Mouse (Mus musculus) forebrain, embryonic 14.5 days (tissue): ENCODE data around the gene Pisd. TPM values are rescaled to one million over a fixed set of nuclear protein-coding genes. Genes with fewer than 3 reads are reported as not detected.

ENCODE experiments used
- ATAC-seq: fragments of 200-750 bp; cut with Nextera tagmentation; 2 replicates; pipeline ENCODE4 v1.8.0; 2017; ENCODE audit warnings: mild to moderate bottlenecking, moderate library complexity
- DNase-seq: peaks from one replicate; pipeline ENCODE4 v3.0.0-alpha.2; 2015; ENCODE audit warnings: low spot score
- H3K27ac ChIP-seq: fragments of 300-500 bp; sonication (generic); 2 replicates; pipeline ENCODE4 v1.5.1; 2014; ENCODE audit warnings: low read depth, mild to moderate bottlenecking, control low read depth, low read length, moderate library complexity
- H3K27me3 ChIP-seq: fragments of 300-500 bp; sonication (generic); replicated peaks from 2 replicates; pipeline ENCODE4 v1.6.1; 2014; ENCODE audit warnings: low read length, control low read depth, mixed read lengths; ENCODE audit not compliant: control insufficient read depth, insufficient read depth
- H3K36me3 ChIP-seq: fragments of 300-500 bp; sonication (generic); 2 replicates; pipeline ENCODE4 v1.6.1; 2014; ENCODE audit warnings: low read length, control low read depth; ENCODE audit not compliant: control insufficient read depth, insufficient read depth
- H3K4me1 ChIP-seq: fragments of 300-500 bp; sonication (generic); 2 replicates; pipeline ENCODE4 v1.6.1; 2014; ENCODE audit warnings: antibody characterized with exemption, low read length, control low read depth; ENCODE audit not compliant: control insufficient read depth, insufficient read depth
- H3K4me2 ChIP-seq: fragments of 300-500 bp; sonication (generic); 2 replicates; pipeline ENCODE4 v1.6.1; 2014; ENCODE audit warnings: mild to moderate bottlenecking, control low read depth, low read length
- H3K4me3 ChIP-seq: fragments of 300-500 bp; sonication (generic); 2 replicates; pipeline ENCODE4 v1.5.1; 2014; ENCODE audit warnings: low read depth, low read length, control low read depth
- H3K9ac ChIP-seq: fragments of 300-500 bp; sonication (generic); 2 replicates; pipeline ENCODE4 v1.6.1; 2014; ENCODE audit warnings: mild to moderate bottlenecking, low read length, control low read depth, moderate library complexity
- H3K9me3 ChIP-seq: fragments of 300-500 bp; sonication (generic); replicated peaks from 2 replicates; pipeline ENCODE4 v1.6.1; 2016; ENCODE audit warnings: low read length, control low read depth, mixed read lengths; ENCODE audit not compliant: control insufficient read depth
- WGBS: fragments of 180-500 bp; shearing (Covaris S2); extraction: QIAGEN DNeasy Blood & Tissue Kit; methylation state at CpG from one replicate; pipeline ENCODE4 v1.1.7; 2014; 5-methylcytosine and 5-hydroxymethylcytosine counted together
- polyA plus RNA-seq: library from polyadenylated mRNA; unstranded; fragments of >200 nt; fragmentation: Nextera tagmentation; extraction: Ambion mirVana; gene quantifications from 2 replicates; pipeline ENCODE4 v1.2.1, GENCODE M21; 2014

Gene Pisd
- polyA plus RNA-seq, 1 experiment from 2014 or later: 97.5 TPM

DNA sequence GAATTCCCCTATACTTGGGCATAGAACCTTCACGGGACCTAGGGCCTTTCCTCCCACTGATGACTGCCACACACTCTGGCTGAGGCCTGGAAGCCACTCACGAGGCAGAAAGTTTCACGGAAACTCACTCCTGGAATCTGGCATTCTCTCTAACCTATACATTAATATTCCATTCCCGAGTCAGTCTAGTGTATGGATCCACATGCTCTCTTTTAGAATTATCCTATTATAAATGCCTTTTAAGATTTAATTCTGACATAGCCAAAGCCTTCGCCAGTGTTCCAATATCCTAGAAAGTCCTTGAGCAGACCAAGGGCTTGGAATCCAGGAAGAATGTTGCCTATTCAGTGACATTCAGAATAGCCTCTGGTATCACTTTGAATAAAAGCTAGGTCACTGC, 74.0 kb downstream of the Pisd start:
- H3K27ac ChIP-seq: no peak overlapping the region
- no peaks in the 10 kb centered on the region for H3K9me3 ChIP-seq
- no peak for DNase-seq
- no peaks in the 10 kb centered on the region for H3K4me1 ChIP-seq
- WGBS: 69% methylated on average over 5 of the region's 5 CpGs
- H3K27me3 ChIP-seq: no peaks in the 10 kb centered on the region
- no peak for ATAC-seq
- no peak overlapping the region for H3K9ac ChIP-seq
- no peak overlapping the region for H3K4me2 ChIP-seq
- no peaks in the 10 kb centered on the region for H3K36me3 ChIP-seq
- H3K4me3 ChIP-seq: no peak overlapping the region

DNA sequence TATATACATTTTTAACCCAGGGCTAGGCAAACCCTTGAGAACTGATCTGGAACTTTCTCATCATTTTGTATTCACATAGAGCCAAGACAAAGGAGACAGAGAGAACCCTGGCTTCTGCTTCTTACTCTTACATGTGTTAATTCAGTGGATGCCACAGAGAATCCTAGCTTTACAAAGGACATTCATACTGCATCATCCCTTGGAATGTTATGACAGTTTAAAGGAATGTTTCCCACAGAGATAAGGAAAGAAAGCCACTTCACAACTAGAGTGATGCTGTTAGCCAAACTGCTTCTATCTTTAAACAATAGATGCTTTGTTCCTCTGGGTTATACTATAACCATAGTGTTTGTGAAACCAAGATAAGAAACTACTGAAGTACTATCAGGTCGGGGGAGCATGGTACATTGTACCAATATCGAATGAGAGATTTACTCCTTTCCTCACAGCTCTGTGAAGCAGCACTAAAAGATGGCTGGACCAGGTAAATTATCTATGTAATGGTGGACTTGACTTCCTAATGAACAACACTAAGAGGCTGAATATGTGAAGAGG, 79.1 kb downstream of the Pisd start:
- H3K27me3 ChIP-seq: no peaks in the 10 kb centered on the region
- DNase-seq: no peak
- no peak overlapping the region for H3K4me3 ChIP-seq
- H3K9ac ChIP-seq: no peak overlapping the region
- H3K27ac ChIP-seq: no peak overlapping the region
- no peaks in the 10 kb centered on the region for H3K4me1 ChIP-seq
- no peak for ATAC-seq
- WGBS: 86% methylated on average over 2 of the region's 2 CpGs
- H3K4me2 ChIP-seq: no peak overlapping the region
- no peaks in the 10 kb centered on the region for H3K36me3 ChIP-seq
- H3K9me3 ChIP-seq: no peaks in the 10 kb centered on the region

DNA sequence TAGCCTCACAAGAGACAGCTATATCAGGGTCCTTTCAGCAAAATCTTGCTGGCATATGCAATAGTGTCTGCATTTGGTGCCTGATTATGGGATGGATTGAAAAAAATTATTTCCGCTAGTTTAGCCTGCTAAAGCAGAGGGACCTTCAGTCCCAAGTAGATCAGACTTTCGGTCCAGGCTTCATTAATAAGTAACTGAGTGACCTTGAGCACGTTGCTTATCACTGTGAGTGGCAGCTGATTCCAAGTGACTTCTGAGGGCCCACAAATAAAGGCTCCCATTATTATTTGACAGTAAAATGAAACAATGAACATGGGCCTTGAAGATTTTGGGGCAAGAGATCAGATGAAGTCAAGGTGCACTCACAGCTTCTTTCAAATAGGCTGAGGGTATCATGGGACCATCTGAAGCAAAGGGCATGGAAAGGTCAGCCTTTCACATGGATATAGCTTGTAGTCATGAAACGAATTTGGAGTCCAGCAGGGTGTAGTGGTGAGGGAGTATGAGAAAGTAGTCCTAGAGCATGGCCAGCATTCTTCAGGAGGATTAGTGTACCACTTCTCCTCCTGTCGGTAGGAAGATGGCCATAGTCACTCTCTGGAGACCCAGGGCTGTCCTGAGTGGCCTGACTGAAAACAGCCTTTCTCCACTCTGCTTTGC, 88.1 kb downstream of the Pisd start:
- WGBS: 79% methylated on average over 5 of the region's 5 CpGs
- DNase-seq: no peak
- no peaks in the 10 kb centered on the region for H3K4me1 ChIP-seq
- H3K27ac ChIP-seq: no peak overlapping the region
- no peak for ATAC-seq
- no peak overlapping the region for H3K4me3 ChIP-seq
- no peaks in the 10 kb centered on the region for H3K27me3 ChIP-seq
- no peak overlapping the region for H3K4me2 ChIP-seq
- no peaks in the 10 kb centered on the region for H3K9me3 ChIP-seq
- H3K9ac ChIP-seq: no peak overlapping the region
- H3K36me3 ChIP-seq: no peaks in the 10 kb centered on the region

DNA sequence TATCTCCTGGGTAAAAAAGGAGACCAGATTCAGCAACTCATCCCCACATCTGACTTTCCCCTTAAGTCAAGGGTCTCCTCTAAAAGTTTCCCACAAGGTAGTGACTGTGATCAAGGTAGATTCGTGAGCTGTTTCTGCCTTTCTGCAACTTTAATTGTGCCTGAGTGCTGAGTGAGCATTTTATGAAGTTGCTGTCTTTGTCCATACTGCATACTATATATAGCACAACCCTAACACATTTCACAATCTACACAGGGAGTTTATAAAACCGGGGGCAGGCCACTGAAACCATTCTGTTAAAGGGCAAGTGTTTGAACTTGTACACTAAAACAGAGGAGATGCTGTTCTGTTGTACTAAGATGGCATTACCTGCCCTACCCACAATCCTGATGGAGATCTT, 92.0 kb downstream of the Pisd start:
- Histone ChIP-seq H3K4me3 (no peak overlapping the region), H3K4me2 (no peak overlapping the region), H3K27ac (no peak overlapping the region), H3K4me1 (no peaks in the 10 kb centered on the region), H3K36me3 (no peaks in the 10 kb centered on the region), H3K27me3 (no peaks in the 10 kb centered on the region), H3K9me3 (no peaks in the 10 kb centered on the region), H3K9ac (no peak overlapping the region)
- 54% methylated on average over 2 of the region's 2 CpGs for WGBS
- ATAC-seq (no peak), DNase-seq (no peak)

Other genes starting within 250 kb of the Pisd start
- gene Yes1, start 174.5 kb downstream of the Pisd start, polyA plus RNA-seq: 19.1 and 23.0 TPM in 2 replicates
- not detected in 2 replicates for gene Gm20671, start 41.5 kb upstream of the Pisd start, polyA plus RNA-seq
- gene Prr14l, start 68.6 kb upstream of the Pisd start, polyA plus RNA-seq: 10.5 and 11.3 TPM in 2 replicates
- 19.0 and 23.2 TPM in 2 replicates for gene Depdc5, start 78.1 kb upstream of the Pisd start, polyA plus RNA-seq
- gene Ywhah, start 233.2 kb upstream of the Pisd start, polyA plus RNA-seq: 521 and 612 TPM in 2 replicates